Mouse (Mus musculus) mouse embryonic stem cell (cell line): Measurements from ENCODE around the gene Olfr1180.
"Not testable (repeated sequence)": the region's sequence is repeated elsewhere in the genome, so short reads cannot be mapped to it uniquely, and the experiment has no call there.

Experiments
- in situ Hi-C, 2 experiments: fragments of 300-500 bp; cut with MboI; formaldehyde crosslinking; loops; 1 replicate in 1 of 2; 3 replicates in 1 of 2; pipeline ENCODE4 v1.14.3; 2019 to 2020; ENCODE audit warnings: low sequenced_read_pairs in 2 of 2, low pct_unique_long_range_greater_than_20kb in 1 of 2, mixed read lengths in 1 of 2; ENCODE audit not compliant: unreplicated experiment in 1 of 2

The Olfr1180 gene

DNA sequence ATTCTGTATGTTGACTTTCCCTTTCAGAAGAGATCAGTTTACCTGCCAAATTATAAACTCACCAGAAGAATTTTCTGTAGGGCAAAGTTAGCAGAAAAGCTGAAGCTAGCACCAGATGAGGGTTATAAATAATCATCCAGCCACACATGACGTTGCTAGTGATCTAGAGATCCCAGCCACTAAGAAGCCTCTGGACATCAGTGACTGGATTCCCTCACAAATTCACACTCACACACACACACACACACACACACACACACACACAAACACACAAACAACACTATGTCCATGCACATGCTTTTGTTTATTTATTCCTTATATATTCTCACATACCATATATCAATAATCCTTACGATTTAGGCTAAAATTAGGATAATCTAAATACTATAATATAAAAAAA lies at the start of gene Olfr1180:
Gene Olfr1180 (minus strand): TSS at position 101 of the 400 bp plus-strand sequence.
- in situ Hi-C loops: no loop called here

DNA sequence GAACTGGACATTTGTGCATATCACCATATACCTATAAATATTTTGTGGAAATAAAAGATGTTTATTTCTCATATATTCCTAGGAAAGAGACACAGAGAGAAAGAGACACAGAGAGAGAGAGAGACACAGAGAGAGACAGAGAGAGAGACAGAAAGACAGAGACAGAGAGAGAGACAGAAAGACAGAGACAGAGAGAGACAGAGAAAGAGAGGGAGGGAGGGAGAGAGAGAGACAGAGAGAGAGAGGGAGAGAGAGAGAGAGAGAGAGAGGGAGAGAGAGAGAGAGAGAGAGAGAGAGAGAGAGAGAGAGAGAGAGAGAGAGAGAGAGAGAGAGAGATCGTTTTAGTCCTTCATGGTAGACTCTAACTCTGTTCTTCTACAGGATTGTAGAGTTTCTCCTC lies 35.6 kb upstream of the Olfr1180 start, which contains the start of gene Olfr1183:
Gene Olfr1183 (plus strand): TSS at position 301 of the 400 bp plus-strand sequence.
- in situ Hi-C loops: not testable (repeated sequence)

DNA sequence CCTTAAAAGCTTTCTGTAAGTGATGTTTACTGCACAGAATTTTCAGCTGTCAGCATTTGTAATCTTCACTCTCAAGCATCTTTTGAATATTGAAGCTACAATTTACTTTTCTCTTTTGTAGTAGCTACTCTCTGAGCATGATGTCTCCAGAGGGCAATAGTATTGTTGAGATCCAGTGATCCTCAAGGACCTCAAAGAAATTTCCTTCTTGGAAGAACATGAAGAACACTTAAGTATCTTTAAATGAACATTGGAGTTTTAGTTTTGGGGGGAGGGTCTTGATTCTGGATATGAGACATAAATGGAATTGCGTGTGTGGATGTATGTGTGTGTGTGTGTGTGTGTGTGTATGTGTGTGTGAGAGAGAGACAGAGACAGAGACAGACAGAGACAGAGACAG lies 30.1 kb upstream of the Olfr1180 start, which contains the start of gene Gm13757:
Gene Gm13757 (minus strand): TSS at position 101 of the 400 bp plus-strand sequence.
- in situ Hi-C loops: no loop called here

DNA sequence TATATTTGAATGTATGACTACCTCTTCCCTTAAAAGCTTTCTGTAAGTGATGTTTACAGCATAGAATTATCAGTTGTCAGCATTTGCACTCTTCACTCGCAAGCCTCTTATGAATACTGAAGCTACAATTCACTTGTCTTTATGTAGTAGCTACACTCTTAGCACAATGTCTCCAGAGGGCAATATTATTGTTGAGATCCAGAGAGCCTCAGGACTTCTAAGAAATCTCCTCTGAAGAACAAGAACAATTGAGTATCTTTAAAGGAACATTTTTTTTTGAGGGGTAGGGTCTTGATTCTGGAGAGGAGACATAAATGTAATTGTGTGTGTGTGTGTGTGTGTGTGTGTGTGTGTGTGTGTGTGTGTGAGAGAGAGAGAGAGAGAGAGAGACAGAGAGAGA lies 7.1 kb upstream of the Olfr1180 start, which contains the start of gene Olfr1181:
Gene Olfr1181 (minus strand): TSS at position 101 of the 400 bp plus-strand sequence.
- in situ Hi-C loops: no loop called here

DNA sequence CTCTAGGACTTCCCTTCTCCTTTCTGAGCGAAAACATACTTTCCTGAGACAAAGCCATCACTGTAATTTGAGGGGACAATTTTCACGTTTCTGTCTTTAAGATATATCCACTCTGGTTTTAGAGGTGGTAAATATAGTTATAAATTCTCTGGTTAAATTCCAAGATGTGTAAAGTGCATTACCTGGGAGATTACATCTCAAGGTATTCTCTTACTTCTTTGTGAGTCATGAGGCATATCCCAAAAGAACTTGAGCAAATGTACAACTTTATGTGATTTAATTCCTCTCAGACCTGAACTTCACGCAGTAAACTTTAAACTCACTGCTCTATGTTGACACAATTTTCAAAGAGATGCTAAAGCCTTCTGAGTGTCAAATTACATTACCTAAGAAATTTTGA lies 12.6 kb downstream of the Olfr1180 start, which contains the start of gene Olfr1179:
Gene Olfr1179 (minus strand): TSS at position 101 of the 400 bp plus-strand sequence.
- in situ Hi-C loops: no loop called here

DNA sequence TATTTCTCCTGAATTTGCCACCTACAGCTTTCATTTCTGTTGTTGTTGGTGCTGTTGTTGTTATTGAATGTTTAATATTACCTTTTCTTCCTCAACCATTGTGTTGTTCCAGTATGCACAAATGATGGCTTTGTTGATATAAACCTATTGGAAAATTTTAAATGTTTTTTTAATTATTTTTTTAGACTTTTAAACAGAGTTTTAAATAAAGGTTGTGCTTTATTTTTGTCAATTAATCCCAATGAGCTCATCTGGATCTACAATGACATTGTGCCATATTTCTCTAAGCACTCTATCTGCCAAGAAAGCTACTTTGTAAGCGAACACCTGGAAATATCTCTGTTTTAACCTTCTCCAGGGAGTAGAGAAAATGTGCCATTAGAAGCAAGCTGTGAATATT lies 32.2 kb downstream of the Olfr1180 start, which contains the start of gene Olfr1178:
Gene Olfr1178 (plus strand): TSS at position 301 of the 400 bp plus-strand sequence.
- in situ Hi-C loops: no loop called here
